Mouse (Mus musculus): ENCODE results near the gene Calu.
"Not testable (repeated sequence)": the region's sequence is repeated elsewhere in the genome, so short reads cannot be mapped to it uniquely, and the experiment has no call there.

Gene Calu

DNA sequence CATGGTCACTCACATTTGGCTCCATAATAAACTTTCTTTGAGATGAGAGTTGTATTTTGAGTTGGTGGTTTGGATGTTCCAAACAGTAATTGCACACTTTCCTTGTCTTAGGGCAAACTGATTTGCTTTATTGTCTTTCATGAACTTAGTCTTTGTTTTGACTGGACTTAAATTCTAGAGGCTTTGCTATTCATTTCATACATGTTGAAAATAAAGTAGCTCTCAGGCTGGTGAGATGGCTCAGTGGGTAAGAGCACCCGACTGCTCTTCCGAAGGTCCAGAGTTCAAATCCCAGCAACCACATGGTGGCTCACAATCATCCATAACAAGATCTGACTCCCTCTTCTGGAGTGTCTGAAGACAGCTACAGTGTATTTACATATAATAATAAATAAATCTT is 1.4 kb upstream of the Calu start:
- H3K36me3 ChIP-seq (ENCODE audit: control insufficient read depth, insufficient read depth, low read length, poor library complexity, severe bottlenecking); DNase-seq (ENCODE audit: low read depth, low spot score); H3K27me3 ChIP-seq (ENCODE audit: control insufficient read depth, insufficient read depth, low read length, poor library complexity, severe bottlenecking): not testable (repeated sequence)

DNA sequence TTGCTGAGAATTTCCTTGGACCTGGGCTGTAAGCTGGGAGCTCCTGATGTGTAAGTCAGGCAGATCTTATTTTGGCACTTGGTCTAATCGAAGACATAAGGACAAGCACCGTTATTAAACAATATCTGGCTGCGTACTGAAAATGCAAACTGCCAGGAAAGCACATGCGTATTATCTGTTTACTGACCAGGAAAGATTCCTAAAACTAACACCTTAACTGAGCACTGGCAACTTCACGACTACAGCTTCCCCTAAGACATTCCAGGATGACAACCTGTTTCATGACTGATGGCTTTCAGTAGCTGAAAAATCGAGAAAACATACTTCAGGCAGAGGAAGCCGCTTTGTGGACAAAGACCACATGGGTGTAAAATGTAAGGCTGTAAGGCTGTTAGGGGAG is 680 bp upstream of the Calu start:
- Histone ChIP-seq H3K36me3 (ENCODE audit: control insufficient read depth, insufficient read depth, low read length, poor library complexity, severe bottlenecking) (no peaks in the 10 kb centered on the region), H3K27me3 (ENCODE audit: control insufficient read depth, insufficient read depth, low read length, poor library complexity, severe bottlenecking) (no peaks in the 10 kb centered on the region)
- DNase-seq (ENCODE audit: low read depth, low spot score) = no peak

DNA sequence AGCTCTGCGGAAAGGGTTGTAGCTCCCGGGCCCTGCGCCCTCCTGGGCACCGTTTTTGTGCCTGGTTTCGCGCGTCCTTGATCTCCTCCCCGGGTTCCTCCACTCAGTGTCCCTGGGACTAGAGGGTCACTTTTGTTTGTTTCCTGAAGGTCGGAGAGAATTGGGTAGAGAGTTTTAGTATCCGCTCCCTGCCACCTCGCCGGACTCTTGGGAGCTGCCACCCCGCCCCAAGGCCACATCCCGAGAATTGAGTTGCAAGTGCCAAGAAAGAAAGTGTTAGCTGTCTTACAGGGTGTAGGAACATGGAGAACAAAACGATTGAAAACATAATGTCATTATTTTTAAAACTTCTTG is 479 bp downstream of the Calu start:
- no peak for DNase-seq (ENCODE audit: low read depth, low spot score)
- Histone ChIP-seq H3K27me3 (ENCODE audit: control insufficient read depth, insufficient read depth, low read length, poor library complexity, severe bottlenecking) (no peaks in the 10 kb centered on the region), H3K36me3 (ENCODE audit: control insufficient read depth, insufficient read depth, low read length, poor library complexity, severe bottlenecking) (no peaks in the 10 kb centered on the region)

DNA sequence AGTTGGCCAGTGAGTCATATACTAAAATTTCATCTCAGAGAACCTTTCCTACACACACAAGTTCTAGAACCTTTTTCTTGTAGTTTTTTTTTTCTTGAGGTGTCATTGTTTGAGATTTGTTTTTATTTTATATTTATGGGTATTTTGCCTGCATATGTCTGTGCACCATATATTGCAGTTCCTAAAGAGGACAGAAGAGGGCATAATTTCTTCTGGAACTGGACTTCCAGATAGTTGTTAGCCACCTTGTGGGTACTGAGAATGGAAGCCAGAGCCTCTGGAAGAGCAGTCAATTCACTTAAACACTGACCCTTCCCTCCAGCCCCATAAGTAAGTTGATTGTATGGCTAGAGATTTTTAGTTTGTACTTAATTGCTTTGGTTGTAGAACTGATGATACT is 3.7 kb downstream of the Calu start:
- Histone ChIP-seq H3K36me3 (ENCODE audit: control insufficient read depth, insufficient read depth, low read length, poor library complexity, severe bottlenecking) (peaks cover 4% of the 10 kb centered on the region; the same call in 1 of the 2 replicates), H3K27me3 (ENCODE audit: control insufficient read depth, insufficient read depth, low read length, poor library complexity, severe bottlenecking) (no peaks in the 10 kb centered on the region)
- peak; percentile 66 for DNase-seq (ENCODE audit: low read depth, low spot score)

DNA sequence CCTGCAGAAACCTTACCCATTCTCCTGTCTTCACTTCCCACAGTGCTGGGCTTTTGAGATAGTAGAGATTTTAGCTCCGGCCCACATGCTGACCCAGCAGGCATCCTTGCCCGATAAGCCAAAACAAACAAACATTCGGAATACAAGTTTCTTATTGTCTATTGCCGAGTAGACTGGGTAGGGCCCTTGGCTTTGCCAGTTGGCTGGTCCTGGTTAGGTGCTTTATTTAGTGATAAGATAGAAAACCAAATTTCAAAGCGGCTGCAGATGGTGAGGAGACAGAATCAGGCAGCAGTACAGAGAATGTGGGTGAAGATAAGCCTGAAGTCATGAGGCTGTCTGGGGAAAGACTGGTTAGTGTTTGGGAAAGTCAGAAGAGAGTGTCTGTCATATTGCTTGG is 4.9 kb downstream of the Calu start:
- Histone ChIP-seq H3K27me3 (ENCODE audit: control insufficient read depth, insufficient read depth, low read length, poor library complexity, severe bottlenecking) (no peaks in the 10 kb centered on the region), H3K36me3 (ENCODE audit: control insufficient read depth, insufficient read depth, low read length, poor library complexity, severe bottlenecking) (peaks cover 5% of the 10 kb centered on the region; the same call in 1 of the 2 replicates)
- DNase-seq (ENCODE audit: low read depth, low spot score) = no peak

DNA sequence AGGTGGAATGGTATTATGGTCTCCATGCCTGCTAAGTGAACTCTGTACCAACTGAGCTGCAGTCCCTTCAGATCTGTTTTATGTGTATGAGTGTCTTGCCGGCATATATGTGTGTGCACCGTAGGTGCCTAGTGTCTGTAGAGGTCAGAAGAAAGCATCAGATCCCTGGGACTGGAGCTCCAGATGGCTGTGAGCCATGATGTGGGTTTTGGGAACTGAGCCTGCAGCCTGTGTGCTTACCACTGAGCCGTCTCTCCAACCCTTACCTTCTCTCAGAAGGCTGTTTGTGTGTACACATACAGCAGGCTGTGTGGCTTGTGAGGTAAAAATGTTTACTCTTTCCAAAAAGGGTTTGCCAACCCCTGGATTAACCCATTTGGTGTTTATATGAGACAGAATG is 11.5 kb downstream of the Calu start:
- no peaks in the 10 kb centered on the region for H3K27me3 ChIP-seq (ENCODE audit: control insufficient read depth, insufficient read depth, low read length, poor library complexity, severe bottlenecking)
- no peak for DNase-seq (ENCODE audit: low read depth, low spot score)
- peaks cover 17% of the 10 kb centered on the region for H3K36me3 ChIP-seq (ENCODE audit: control insufficient read depth, insufficient read depth, low read length, poor library complexity, severe bottlenecking)

DNA sequence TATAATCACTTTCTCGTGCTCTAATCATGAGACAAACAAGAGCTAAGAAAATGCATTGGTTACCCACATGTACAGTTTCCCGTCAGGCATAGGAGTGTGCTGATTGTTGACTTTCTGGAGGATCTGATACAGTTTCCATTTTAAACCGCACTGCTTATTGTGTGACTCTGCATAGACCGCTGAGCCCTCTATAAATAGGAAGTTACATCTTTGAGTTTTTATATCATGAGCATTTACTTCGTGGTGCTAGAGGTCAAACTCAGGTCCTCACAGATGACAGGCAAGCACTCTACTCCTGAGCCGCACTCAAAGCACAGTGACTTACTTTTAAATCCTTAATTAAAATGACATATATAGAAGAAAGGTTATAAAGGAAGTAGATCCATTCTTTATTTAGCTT is 12.3 kb downstream of the Calu start:
- Histone ChIP-seq H3K36me3 (ENCODE audit: control insufficient read depth, insufficient read depth, low read length, poor library complexity, severe bottlenecking) (peaks cover 17% of the 10 kb centered on the region), H3K27me3 (ENCODE audit: control insufficient read depth, insufficient read depth, low read length, poor library complexity, severe bottlenecking) (no peaks in the 10 kb centered on the region)
- DNase-seq (ENCODE audit: low read depth, low spot score) = no peak

DNA sequence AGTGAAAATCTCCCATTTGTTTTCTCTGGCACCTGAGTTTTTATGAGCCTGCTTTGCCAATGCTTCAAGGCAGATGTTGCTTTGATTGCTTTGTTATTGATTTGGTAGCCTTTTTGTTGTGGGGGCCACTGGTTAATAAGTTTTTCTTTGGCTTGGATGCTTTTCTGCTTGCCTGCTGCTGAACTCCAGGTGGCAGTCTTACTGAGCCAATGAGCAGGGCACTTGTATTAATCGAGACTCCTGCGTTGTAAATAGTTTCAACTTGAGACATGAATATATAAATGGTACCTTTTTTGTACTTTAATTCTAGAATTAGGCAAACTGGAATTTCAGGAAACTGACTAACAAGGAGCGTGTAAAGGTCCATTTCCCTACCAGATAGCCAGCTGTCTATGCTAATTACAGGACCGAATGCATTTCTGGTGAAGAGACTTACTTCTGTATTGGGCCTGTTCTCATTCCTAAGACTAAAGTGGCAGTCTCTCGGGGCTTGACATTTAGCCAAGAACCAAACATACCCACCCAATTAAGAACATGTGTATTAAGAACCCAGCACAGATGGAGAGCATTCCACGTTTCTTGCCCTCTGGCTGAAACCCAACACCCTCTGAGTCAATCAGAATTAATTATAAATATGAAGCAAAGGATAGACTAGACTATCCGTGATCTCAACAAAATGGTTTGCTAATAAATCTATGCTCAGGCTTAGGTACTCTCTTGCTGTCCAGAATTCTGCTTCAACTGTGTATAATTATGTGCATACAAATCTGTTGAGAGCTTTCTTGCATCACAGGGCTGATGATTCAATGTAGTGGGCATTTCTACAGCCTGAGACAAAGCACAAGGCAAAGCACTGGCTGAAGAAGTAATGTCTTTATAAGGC is 14.6 kb downstream of the Calu start:
- Histone ChIP-seq H3K36me3 (ENCODE audit: control insufficient read depth, insufficient read depth, low read length, poor library complexity, severe bottlenecking) (peaks cover 14% of the 10 kb centered on the region), H3K27me3 (ENCODE audit: control insufficient read depth, insufficient read depth, low read length, poor library complexity, severe bottlenecking) (no peaks in the 10 kb centered on the region)
- DNase-seq (ENCODE audit: low read depth, low spot score) = no peak

DNA sequence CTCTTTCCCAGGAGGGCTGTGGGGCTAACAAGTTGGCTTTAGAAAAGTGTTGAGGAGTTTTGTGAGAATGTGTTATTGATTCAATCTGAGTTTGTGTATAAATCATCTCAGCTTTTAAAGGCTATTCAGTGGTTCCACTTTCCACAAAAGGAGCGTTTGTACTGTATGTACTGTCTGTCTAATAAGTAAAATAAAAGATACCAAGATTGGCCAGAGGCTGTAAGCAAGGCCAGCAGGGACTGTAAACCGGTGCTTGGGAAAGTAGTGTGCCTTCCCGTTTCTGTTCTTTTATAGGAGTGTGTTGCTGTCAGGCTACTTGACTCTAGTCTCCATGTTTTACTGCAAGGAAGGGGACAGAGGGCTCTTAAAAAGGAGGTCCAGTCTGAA is 15.3 kb downstream of the Calu start:
- H3K27me3 ChIP-seq (ENCODE audit: control insufficient read depth, insufficient read depth, low read length, poor library complexity, severe bottlenecking) = no peaks in the 10 kb centered on the region
- H3K36me3 ChIP-seq (ENCODE audit: control insufficient read depth, insufficient read depth, low read length, poor library complexity, severe bottlenecking) = peaks cover 14% of the 10 kb centered on the region
- no peak for DNase-seq (ENCODE audit: low read depth, low spot score)

DNA sequence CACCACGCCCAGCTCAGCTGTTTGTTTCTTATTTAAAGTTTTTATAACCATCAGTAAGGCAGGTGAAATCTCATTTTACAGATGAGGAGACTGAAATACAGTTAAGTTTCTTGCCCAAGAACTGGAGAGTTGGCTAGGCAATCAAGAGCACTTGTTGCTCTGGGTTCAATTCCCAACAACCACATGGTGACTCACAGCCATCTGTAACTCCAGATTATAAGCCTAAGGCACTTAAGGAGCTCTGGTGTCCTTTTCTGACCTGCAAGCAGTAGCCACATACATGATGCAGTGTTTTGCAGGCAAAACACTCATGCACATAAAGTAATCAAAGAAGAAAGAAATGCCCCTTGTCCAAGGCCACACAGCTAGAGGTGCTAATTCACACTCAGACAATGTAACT is 17.4 kb downstream of the Calu start:
- Histone ChIP-seq H3K27me3 (ENCODE audit: control insufficient read depth, insufficient read depth, low read length, poor library complexity, severe bottlenecking) (no peaks in the 10 kb centered on the region), H3K36me3 (ENCODE audit: control insufficient read depth, insufficient read depth, low read length, poor library complexity, severe bottlenecking) (peaks cover 10% of the 10 kb centered on the region)
- DNase-seq (ENCODE audit: low read depth, low spot score) = no peak

DNA sequence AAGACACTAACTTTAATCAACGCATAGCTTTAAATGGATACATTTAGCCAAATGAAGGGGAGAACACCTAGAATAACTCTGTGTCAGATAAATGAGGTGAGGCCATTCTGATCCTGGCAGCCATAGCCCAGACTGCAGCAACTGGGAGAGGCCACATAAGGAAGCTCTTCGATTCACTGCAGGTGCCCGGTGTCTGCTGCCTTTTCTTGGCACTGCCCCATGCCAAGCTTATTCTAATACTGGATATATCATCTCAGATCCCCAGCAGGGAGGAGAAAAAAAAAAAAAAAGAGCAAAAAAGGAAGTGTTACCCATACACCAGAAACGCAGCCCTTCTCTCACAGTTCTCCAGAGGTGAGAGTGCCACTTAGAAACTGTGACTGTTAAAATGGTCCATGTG is 29.5 kb downstream of the Calu start:
- Histone ChIP-seq H3K27me3 (ENCODE audit: control insufficient read depth, insufficient read depth, low read length, poor library complexity, severe bottlenecking) (no peaks in the 10 kb centered on the region), H3K36me3 (ENCODE audit: control insufficient read depth, insufficient read depth, low read length, poor library complexity, severe bottlenecking) (peaks cover 3% of the 10 kb centered on the region; the same call in 1 of the 2 replicates)
- no peak for DNase-seq (ENCODE audit: low read depth, low spot score)

DNA sequence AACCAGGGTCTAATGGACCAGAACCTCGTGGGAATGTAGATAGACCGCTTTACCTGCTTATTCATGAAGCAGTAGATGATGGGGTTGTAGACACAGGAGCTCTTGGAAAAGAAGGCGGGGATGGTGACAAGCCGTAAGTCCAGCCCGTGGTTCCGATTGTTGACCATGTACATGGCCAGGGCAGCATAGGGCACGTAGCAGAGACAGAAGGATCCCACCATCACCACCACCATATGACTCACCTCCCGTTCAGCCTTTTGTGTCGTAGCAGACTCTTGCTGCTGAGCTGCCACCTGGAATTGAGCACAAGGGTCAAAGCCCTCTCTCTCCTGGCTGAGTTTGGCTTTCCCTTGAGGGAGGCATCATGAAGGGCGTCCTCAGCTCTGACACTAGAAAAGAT is 30.8 kb downstream of the Calu start:
- DNase-seq (ENCODE audit: low read depth, low spot score) = no peak
- no peaks in the 10 kb centered on the region for H3K27me3 ChIP-seq (ENCODE audit: control insufficient read depth, insufficient read depth, low read length, poor library complexity, severe bottlenecking)
- H3K36me3 ChIP-seq (ENCODE audit: control insufficient read depth, insufficient read depth, low read length, poor library complexity, severe bottlenecking) = no peaks in the 10 kb centered on the region; the same call in 1 of the 2 replicates

DNA sequence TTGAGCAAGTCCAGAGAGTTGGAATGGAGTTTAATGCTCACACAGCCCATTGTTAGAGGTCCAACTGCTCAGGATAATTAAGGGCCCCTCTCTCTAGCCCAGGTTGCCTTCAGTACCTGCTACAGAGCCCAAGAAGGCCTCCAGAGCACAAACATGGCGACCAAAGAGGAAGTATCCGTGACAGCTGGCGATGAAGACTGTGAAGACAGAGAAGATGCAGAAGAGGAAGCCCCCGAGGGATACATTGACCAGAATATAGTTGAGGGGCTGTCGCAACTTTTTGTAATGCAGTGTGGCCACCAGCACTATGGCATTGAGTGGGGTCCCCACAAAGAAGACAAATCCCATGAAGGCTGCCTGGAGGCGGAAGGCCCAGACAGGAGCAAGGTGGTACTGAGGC is 32.1 kb downstream of the Calu start:
- DNase-seq (ENCODE audit: low read depth, low spot score) = no peak
- no peaks in the 10 kb centered on the region; the same call in 1 of the 2 replicates for H3K36me3 ChIP-seq (ENCODE audit: control insufficient read depth, insufficient read depth, low read length, poor library complexity, severe bottlenecking)
- H3K27me3 ChIP-seq (ENCODE audit: control insufficient read depth, insufficient read depth, low read length, poor library complexity, severe bottlenecking) = no peaks in the 10 kb centered on the region

DNA sequence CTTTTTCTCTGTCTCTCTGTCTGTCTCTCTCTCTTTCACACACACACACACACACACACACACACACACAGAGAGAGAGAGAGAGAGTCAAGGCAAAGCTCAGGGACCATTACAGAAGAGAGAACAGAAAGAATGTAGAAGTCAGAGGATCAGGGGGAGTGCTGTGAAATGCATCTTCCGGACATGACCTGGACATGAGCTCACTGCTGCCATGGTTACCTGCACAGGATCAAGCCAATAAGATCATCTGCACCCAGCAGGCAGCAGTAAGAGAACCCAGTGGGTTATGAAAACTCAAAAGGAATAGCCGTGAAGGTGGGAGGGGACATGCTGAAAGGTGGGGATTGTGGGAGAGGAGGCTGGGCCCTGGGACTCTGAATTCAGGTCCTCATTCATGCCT is 34.6 kb downstream of the Calu start:
- DNase-seq (ENCODE audit: low read depth, low spot score) = no peak
- Histone ChIP-seq H3K36me3 (ENCODE audit: control insufficient read depth, insufficient read depth, low read length, poor library complexity, severe bottlenecking) (no peaks in the 10 kb centered on the region), H3K27me3 (ENCODE audit: control insufficient read depth, insufficient read depth, low read length, poor library complexity, severe bottlenecking) (no peaks in the 10 kb centered on the region)

DNA sequence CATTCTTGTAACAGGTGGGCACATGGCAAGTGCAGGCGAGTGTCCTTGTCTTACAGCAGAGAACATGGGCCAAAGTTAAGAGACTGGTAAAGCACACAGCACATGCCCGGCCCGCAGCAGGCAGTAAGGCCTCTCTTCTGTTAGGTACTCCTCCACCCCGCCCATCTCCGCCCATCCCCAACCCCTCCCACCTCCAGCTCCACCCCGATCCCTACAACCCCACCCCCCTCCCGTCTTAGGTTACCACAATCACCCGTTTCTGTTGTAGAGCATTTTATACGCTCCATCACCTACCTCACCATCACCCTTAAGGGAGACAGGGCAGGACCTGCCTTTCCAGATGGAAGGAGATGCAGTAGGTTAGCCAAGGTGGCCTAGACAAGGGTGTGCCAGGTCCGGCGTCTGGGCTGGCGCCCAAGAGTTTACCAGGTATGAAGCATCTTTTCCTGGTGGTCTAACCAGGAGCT is 40.2 kb downstream of the Calu start, which contains the start of gene Opn1sw:
TSS of gene Opn1sw (minus strand) at position 417 of the 467 bp plus-strand sequence.
- no peaks in the 10 kb centered on the region for H3K36me3 ChIP-seq (ENCODE audit: control insufficient read depth, insufficient read depth, low read length, poor library complexity, severe bottlenecking)
- DNase-seq (ENCODE audit: low read depth, low spot score) = peak; percentile 6

More for the DNA sequence above, 40.2 kb downstream of the Calu start, which contains the start of gene Opn1sw:
- no peaks in the 10 kb centered on the region for H3K27me3 ChIP-seq (ENCODE audit: control insufficient read depth, insufficient read depth, low read length, poor library complexity, severe bottlenecking)
